Mouse (Mus musculus): ENCODE results near the gene Tex19.1.

DNA sequence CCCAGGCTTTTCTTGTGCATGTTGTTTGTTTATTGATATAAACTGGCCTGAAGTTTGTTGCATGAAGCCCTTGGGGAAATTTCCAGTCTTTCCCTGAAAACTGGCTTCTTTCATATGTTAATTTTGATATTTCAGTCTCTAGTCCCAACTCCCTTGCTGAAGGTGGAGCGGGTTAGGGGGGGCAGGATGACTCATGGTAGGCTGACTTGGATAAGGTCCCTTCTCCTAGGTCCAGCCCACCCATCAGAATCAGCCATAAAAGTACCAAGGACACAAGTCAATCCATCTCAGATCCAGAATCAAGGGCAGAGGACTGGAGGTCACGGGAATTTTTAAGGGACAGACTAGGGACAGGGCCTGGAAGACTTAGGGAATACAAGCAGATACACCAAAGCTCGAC is 34.9 kb upstream of the Tex19.1 start:
- TF ChIP-seq POLR2A (IDR thresholded peaks at IDR 0.05; ENCODE audit: insufficient read depth, low read depth, low read length) (no peak), CTCF (IDR thresholded peaks at IDR 0.05; ENCODE audit: insufficient read depth, low read depth, low read length) (no peak)

Measured in olfactory bulb, adult 2 months (tissue).